Mouse (Mus musculus): ENCODE measurements around the gene Plekhm2.

GRCm38 (mm10) chr4:141635991-141636390 is 28.7 kb downstream of the Plekhm2 start:
- no peak for TF ChIP-seq EP300 (IDR thresholded peaks at IDR 0.05; ENCODE audit: low read depth)
- no peak for TF ChIP-seq CTCF (IDR thresholded peaks at IDR 0.05; ENCODE audit: low read depth)
